Mouse (Mus musculus): Measurements from ENCODE around the gene Rngtt.

DNA sequence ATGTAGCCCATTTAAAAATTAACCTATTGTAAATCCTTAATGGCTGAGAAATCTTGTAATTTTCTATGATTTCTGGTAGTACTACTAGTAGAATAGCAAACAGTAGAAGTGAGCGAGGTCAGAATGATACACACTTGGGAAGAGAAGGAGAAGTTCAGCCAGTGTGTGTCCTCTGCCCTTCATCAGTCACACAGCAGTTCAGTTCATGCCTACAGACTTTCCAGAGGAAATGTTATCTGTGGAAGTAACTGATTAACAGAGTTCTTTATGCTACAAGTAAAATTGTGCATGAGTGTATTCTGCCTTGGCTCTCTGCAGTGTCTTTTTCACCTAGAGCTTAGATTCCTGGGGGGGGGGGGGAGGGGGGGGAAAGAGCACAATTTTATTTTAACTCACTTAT, 181.0 kb downstream of the Rngtt start:
- TF ChIP-seq CTCF (IDR thresholded peaks at IDR 0.05; ENCODE audit: borderline replicate concordance, insufficient read depth, low read depth, low read length): no peak
- TF ChIP-seq POLR2A (IDR thresholded peaks at IDR 0.05; ENCODE audit: borderline replicate concordance, insufficient read depth, low read length): no peak

Data from cerebellum, adult 2 months (tissue).